Mouse (Mus musculus) E14TG2a.4 (cell line): ENCODE measurements around the gene Inppl1.

Source experiments
- H3K27me3 ChIP-seq: 2 replicates; pipeline ENCODE4 v1.6.1; 2014; ENCODE audit warnings: low read length, control low read depth; ENCODE audit not compliant: insufficient read depth
- H3K36me3 ChIP-seq: 2 replicates; pipeline ENCODE4 v1.6.1; 2014; ENCODE audit warnings: low read length, control low read depth; ENCODE audit not compliant: insufficient read depth
- H3K4me1 ChIP-seq: replicated peaks from 2 replicates; pipeline ENCODE4 v1.6.1; 2014; ENCODE audit warnings: low read depth, low read length, control low read depth
- H3K4me3 ChIP-seq: replicated peaks from 2 replicates; pipeline ENCODE4 v1.5.1; 2014; ENCODE audit warnings: mild to moderate bottlenecking, low read length
- H3K9me3 ChIP-seq: 2 replicates; pipeline ENCODE4 v1.6.1; 2014; ENCODE audit warnings: low read length, control low read depth
- CTCF ChIP-seq: conservative IDR thresholded peaks from 2 replicates; pipeline ENCODE4 v1.5.1; 2014; ENCODE audit warnings: low read length
- NANOG ChIP-seq: IDR thresholded peaks from 2 replicates; pipeline ENCODE4 v1.6.1; 2014; ENCODE audit warnings: borderline replicate concordance, low read length, mixed read lengths
- POU5F1 ChIP-seq: IDR thresholded peaks from 2 replicates; pipeline ENCODE4 v1.6.1; 2014; ENCODE audit warnings: low read length, borderline replicate concordance

Gene Inppl1

DNA sequence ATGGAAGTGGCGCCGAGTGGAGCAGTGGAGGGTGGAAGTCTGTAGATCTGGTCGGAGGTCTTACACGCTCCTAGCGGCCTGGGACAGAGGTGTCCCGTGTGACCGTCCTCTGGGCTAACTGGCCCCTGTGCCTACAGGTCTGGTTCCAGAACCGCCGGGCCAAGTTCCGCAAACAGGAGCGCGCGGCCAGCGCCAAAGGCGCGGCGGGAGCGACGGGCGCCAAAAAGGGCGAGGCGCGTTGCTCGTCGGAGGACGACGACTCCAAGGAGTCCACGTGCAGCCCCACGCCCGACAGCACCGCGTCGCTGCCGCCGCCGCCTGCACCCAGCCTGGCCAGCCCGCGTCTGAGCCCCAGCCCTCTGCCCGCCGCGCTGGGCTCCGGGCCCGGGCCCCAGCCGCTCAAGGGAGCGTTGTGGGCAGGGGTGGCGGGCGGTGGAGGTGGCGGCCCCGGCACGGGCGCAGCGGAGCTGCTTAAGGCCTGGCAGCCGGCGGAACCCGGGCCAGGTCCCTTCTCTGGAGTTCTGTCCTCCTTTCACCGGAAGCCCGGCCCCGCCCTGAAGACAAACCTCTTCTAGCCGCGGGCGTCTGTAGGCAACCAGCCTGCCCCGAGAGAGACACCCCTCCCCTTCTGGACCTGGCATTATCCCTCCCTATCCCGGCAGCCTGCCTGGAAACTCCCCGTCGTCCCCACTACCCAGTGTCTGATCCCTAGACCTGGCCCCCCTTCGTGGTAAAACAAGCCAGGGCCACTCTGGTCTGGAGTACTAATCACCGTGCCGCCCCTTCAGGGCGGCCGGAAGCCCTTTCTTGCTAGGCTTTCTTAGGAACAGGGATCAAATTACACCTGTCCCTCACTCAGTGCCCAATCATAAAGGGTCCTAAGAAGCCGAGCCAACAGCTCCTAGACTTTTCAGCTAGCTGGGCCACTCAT, 16.2 kb downstream of the Inppl1 start:
- Histone ChIP-seq H3K27me3 (peaks cover 51% of the 10 kb centered on the region), H3K4me3 (peak overlapping the region; percentile 78), H3K4me1 (peaks cover 60% of the 10 kb centered on the region), H3K9me3 (no peaks in the 10 kb centered on the region), H3K36me3 (peaks cover 34% of the 10 kb centered on the region)
- TF ChIP-seq CTCF: no peak

DNA sequence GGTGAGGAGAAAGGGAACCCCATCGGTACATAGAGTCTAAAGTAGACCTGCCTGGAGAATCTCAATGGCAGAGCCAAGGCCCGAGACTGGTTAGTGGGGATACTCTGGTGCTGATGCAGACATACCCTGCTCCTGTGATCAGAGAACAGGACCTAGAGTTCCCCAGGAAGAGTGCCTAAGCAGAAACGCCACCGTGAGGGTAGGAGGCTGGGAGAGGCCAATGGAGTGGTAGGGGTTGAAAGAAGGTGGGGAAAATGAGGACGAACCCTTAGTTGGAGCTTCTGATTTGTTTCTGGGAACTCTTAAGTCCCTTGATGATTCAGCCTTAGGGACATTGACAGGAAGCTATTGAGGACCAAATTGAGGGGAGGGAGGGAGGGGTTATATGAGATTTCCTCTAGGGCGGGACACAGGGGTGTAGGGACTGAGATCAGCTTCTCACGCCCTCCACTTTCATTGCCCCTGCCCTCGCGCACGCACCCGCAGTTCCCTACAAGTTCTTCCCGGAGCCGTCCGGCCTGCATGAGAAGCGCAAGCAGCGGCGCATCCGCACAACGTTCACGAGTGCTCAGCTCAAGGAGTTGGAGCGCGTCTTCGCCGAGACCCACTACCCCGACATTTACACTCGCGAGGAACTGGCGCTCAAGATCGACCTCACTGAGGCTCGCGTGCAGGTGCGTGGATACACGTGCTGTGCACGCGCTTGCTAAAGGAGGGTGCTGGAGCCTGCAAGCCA, 17.6 kb downstream of the Inppl1 start:
- no peaks in the 10 kb centered on the region for H3K9me3 ChIP-seq
- H3K36me3 ChIP-seq: peaks cover 20% of the 10 kb centered on the region
- H3K4me1 ChIP-seq: peaks cover 60% of the 10 kb centered on the region
- no peak for TF ChIP-seq POU5F1
- no peak for TF ChIP-seq NANOG
- TF ChIP-seq CTCF: no peak
- peak overlapping the region; percentile 78 for H3K4me3 ChIP-seq
- H3K27me3 ChIP-seq: peaks cover 56% of the 10 kb centered on the region

DNA sequence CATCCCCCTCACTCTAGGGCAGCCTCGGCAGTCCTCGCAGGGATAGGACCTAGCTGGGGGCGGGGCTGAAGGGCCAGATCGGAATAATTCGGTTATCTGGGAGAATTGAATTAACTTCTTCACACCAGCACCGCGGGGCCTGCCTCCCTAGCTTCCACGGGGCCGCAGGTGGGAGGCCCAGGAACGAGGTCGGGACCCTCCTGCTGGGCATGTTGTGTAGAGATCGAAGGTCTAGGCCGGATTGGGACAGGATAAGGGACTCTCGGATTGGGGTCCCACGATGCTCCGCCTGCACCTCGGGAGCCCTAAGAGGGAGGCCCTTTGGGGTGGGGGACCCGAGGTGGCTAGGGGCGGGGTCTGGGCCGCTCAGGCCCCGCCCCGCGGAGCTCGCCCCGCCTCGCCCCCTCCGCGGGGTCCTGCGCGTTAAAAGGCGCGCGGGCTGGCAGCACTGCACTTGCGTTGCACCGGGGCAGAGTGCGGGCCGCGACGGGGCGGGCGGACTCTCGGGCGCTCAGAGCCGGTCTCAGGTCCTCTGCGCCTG, 20.1 kb downstream of the Inppl1 start, which contains the start of gene Phox2a:
Gene Phox2a, plus strand, starts transcription at position 453 of the 541 bp plus-strand sequence.
- H3K27me3 ChIP-seq: peaks cover 66% of the 10 kb centered on the region
- peaks cover 5% of the 10 kb centered on the region for H3K9me3 ChIP-seq
- H3K4me1 ChIP-seq: peaks cover 45% of the 10 kb centered on the region
- TF ChIP-seq NANOG: no peak
- H3K4me3 ChIP-seq: peak within 1 kb of the TSS; percentile 79
- H3K36me3 ChIP-seq: no peaks in the 10 kb centered on the region

DNA sequence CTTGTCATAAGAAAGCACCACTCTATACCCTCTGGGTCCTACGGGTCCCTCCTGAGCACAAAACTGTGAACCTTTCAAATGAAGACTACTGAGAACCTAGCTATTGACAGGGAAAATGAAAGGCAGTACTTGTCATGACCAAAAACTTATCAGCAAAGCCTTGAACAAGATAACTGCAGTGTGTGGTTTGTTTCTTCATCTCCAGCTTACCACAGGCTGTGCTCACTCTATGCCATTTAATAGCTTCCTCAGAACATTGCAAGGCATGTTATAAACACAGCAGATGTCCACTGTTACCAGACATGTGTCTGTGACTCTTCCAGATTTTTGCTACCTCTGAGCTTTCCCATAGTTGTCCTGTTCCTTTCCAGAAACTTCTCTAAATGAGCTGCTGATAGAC, 61.0 kb downstream of the Inppl1 start:
- no peaks in the 10 kb centered on the region for H3K4me1 ChIP-seq
- no peak overlapping the region for H3K4me3 ChIP-seq
- no peaks in the 10 kb centered on the region for H3K9me3 ChIP-seq
- H3K36me3 ChIP-seq: peaks cover 94% of the 10 kb centered on the region
- H3K27me3 ChIP-seq: no peaks in the 10 kb centered on the region
- TF ChIP-seq NANOG (no peak), CTCF (no peak), POU5F1 (no peak)

DNA sequence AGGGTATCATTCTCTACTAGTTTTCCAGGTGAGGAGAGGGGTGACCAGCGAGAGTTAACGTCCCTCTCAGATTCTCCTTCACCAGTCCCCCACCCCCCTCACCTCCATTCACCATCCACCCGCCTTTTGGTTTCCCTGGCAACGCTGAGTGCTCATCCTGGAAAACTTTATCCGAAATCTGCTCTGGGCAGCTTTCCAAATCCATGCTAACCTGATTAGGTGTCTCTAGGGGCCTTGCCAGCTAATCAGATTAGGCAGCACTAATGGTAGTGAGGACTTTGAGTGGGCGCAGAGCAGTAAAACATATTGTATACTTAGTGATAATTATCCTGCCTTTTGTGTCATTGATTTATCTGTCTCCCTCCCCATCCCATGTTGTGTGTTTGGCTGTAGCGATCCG, 65.3 kb downstream of the Inppl1 start:
- no peak for TF ChIP-seq CTCF
- TF ChIP-seq POU5F1: no peak
- no peak for TF ChIP-seq NANOG
- no peaks in the 10 kb centered on the region for H3K4me1 ChIP-seq
- peaks cover 87% of the 10 kb centered on the region for H3K36me3 ChIP-seq
- no peak overlapping the region for H3K4me3 ChIP-seq
- no peaks in the 10 kb centered on the region for H3K27me3 ChIP-seq
- no peaks in the 10 kb centered on the region for H3K9me3 ChIP-seq
